Mouse (Mus musculus): ENCODE data around the gene Baiap2l1.

Gene Baiap2l1

GRCm38 (mm10) chr5:144288391-144288790, 69.5 kb downstream of the Baiap2l1 start:
- in situ Hi-C loops (cut with MboI, MseI): no loop called here

- in situ Hi-C loops (cut with MboI, MseI): no loop called here
These were observed 70.6 kb downstream of the Baiap2l1 start for GRCm38 (mm10) chr5:144287267-144287820.

- in situ Hi-C loops (cut with MboI, MseI): no loop called here
These were observed 71.2 kb downstream of the Baiap2l1 start for GRCm38 (mm10) chr5:144286591-144287266.

DNA sequence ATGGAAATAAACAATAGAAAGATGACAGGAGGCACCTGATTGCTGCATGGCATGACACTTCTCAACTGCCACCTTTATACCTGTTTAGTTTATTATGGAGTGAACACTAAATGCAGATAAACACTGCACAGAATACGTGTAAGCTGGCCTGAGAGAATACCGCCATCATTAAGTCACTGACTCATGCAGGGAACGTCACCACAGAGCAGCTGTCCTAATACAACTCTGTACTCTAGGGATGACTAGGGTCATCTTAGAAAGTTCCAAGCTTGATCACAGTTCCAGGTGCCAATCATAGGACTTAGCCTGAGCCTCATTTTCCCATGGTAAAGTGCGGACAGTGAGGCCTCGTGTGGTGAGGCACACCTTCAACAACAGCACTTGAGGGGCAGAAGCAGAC, 73.3 kb downstream of the Baiap2l1 start:
- in situ Hi-C loops (cut with MboI, MseI): no loop called here

- in situ Hi-C loops (cut with MboI, MseI): no loop called here
These were observed 74.3 kb downstream of the Baiap2l1 start for GRCm38 (mm10) chr5:144283551-144284031.

DNA sequence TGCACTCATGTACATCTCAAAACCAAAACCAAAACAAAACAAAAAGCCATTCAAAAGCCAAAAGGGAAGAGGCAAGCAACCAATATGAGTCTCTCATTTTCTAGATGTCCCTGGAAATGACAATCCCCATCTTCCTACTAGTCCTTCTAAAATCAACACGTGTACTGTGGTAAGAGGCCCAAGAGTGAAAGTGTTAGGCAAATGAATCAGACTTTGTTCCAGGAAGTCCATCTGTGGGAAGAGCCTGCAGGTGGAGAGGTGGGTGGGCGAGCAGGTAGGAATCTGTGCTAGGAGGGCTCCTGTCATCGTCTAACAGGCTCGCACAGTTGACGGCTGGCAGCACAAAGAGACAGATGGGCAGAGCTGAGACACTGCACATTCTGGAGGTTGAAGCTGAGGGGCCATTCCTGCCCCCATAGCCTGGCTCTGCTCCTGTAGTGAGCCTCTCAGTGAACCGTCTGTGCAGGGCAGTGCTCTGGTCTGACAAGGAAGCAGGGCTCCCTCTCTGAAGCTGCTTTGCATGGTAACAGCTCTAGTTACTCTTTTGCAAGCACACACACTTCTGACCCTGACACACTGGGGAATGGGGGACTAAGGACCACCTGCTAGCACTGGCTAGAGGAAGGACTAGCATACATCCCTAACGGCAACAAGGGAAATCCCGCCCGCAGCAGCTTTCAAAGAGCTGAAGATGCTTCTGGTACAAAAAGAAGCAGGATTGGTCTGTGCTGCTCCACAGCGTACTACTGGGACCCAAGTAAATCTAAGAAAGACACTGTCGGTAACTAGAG, 75.2 kb downstream of the Baiap2l1 start:
- in situ Hi-C loops (cut with MboI, MseI): no loop called here

GRCm38 (mm10) chr5:144279926-144280325, 78.0 kb downstream of the Baiap2l1 start:
- in situ Hi-C loops (cut with MboI, MseI): no loop called here

DNA sequence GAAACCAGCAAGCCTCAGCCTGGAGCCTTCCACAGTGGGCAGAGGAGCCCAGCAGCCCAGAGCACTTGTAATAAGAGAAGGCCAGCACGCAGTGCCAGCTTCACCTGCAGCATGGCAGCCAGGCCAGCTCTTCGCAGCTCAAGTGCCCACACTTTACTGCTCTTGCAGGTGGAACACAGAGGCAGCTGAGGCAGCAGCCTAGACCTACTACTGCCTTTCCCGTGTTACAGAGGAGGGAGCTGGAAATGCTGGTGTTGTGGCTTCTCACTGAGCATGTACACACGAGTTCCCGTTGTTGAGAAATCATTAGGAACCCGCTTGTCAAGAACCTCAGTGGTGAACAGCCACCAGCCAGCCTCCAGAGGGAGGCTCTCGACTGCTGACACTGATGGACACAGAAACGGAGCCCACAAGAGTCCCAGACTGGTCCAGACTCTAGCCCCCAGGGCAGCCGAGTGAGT, 78.8 kb downstream of the Baiap2l1 start:
- in situ Hi-C loops (cut with MboI, MseI): no loop called here

GRCm38 (mm10) chr5:144278374-144278960, 79.4 kb downstream of the Baiap2l1 start:
- in situ Hi-C loops (cut with MboI, MseI): no loop called here

- in situ Hi-C loops (cut with MboI, MseI): no loop called here
These were observed 80.8 kb downstream of the Baiap2l1 start for GRCm38 (mm10) chr5:144276898-144277630.

DNA sequence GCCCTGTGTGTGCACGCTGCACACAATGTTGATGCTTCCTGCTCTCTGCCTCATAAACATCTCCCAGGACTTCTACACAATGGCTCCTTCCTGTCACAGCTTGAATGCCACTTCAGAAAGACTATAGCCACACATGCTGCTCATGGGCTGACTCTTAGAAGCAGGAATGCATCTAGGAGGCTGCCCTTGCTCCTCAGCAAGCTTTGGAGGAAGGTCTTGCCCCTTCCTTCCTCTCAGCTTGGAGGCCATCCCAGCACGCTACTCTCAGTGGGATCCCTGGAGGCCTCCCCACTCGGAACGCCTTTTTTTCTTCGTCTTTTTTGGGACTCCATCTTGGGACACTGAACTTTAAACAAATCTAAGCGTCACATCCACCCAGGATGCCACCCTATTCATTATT, 83.0 kb downstream of the Baiap2l1 start:
- in situ Hi-C loops (cut with MboI, MseI): no loop called here

- in situ Hi-C loops (cut with MboI, MseI): no loop called here
These were observed 86.1 kb downstream of the Baiap2l1 start for GRCm38 (mm10) chr5:144271772-144272171.

DNA sequence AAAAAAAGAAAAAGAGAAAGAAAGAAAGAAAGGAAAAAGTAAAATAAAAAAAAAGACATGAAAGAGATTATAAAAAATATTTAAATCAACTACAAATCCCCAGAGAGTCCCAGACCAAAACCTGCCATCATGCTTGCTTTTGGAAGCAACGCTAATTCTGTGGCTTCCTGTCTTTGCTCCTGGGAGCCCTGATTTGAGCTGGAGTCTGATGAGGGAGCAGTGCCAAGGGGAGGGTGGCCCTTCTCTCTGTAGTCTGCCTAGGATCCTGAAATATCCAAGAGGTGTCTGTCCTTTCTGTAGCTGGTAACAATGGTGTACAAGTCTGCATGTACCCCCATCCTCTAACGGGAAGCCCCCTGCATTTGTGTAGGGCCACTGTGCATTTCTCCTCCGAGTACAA, 86.8 kb downstream of the Baiap2l1 start:
- in situ Hi-C loops (cut with MboI, MseI): no loop called here

DNA sequence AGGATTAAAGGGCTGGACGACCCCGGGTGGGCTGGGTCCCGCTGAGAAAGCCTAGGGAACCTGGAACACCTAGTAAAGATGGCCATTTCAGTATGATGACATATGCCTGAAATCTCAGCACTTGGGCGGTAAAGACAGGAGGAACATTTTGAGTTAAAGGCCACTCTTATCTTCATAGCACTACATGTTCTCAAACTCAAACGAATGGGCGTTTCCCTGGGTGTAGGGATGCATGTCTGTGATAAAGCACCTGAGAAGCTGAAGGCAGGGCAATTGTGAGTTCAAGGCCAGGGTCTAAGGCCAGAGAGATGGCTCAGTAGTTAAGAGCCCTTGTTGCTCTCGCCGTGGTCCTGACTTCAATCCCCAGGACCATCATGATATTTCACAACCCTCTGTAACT, 87.5 kb downstream of the Baiap2l1 start:
- in situ Hi-C loops (cut with MboI, MseI): no loop called here

DNA sequence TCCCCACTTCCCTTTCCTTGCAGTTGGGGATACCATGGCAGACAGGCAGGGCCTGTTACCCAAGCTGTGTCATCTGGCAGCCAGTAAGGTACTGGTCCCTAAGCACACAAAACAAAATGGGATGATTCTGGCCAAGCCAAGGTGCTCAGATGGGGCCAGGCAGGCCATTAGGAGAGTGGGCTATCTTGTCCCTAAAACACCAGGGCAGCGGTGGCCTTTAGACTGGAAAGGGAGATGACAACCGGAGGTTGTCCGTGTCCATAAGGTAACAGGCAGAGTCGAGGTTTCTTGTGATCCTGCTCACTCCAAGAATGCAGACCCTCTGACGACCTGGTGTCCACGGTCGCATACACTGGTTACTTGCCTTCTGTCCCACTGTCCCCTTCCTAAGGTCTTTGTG, 88.0 kb downstream of the Baiap2l1 start:
- in situ Hi-C loops (cut with MboI, MseI): no loop called here

DNA sequence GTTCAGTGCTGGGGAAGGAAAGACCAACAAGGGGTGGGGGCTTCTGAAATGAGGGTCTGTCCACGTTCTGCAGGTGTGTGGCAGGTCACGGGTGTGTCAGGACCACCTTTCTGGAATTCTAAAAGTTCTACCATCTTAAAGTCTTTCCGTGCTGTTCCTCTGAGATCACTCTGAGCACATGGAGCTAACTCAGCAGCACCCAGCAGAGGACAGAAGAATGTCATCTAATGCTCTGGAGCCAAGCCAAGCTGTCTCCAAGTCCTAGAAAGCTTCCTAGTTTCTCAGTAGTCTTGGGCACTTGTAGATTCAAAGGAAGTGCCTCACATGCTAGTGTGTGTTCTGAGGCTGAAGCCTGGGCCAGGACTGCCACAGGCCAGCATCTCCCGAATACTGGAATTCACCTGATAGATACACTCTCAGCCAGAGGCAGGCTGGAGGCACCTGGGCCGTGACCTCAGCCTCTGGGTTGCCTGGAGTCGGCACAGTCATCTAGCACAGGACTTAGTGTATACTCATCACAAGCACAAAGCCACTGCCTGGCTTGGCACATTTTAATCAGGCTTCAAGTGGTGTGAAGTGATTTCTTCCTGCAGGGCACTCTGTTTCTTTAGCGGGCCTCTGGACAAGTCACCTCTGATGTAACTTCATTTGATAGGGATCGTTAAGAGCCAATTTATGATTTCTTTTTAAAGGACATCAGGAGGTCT, 90.2 kb downstream of the Baiap2l1 start:
- in situ Hi-C loops (cut with MboI, MseI): no loop called here

GRCm38 (mm10) chr5:144263496-144263895, 94.4 kb downstream of the Baiap2l1 start:
- in situ Hi-C loops (cut with MboI, MseI): no loop called here

DNA sequence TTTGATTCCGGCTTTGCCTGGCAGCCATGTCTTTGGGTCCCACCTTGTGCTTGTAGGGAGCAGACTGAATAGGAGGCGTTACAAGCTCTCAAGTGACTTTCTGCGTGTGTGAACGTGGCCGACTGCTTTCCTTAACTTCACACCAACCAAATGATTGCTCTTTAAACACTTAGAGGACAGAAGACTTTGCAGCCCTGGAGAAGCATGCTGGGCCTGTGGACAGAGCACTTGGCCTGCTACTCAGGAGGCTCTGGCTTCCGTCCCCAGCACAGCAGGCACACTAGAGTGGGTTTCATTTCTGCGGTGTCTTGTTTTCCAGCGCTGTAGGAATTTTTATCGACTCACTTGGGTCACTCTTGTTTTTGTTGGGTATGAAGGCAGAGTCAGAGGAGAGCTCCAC, 94.8 kb downstream of the Baiap2l1 start:
- in situ Hi-C loops (cut with MboI, MseI): no loop called here

DNA sequence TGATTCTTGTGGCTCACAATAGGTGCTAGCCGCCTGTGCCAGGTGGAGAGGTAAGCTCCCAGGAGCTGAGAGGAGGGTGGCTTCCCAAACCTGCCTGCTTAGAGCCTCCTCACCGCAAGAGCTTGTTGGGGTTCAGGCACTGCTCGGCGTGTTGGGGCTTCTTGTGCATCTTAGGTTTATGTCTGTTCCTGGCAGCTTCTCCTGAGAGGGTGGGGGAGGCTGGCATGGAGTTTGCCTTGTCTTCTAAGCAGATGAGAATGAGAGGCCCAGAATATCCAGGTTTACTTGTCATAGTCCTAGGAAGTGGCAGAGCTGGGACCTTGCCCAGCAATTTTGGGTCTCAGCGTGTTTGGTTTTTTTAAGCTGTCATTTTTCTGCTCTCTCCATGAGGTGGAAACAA, 96.1 kb downstream of the Baiap2l1 start:
- in situ Hi-C loops (cut with MboI, MseI): no loop called here

GRCm38 (mm10) chr5:144261309-144261708, 96.6 kb downstream of the Baiap2l1 start:
- in situ Hi-C loops (cut with MboI, MseI): no loop called here

- in situ Hi-C loops (cut with MboI, MseI): no loop called here
These were observed 97.4 kb downstream of the Baiap2l1 start for GRCm38 (mm10) chr5:144260464-144260863.
